In the genomic region with DNA sequence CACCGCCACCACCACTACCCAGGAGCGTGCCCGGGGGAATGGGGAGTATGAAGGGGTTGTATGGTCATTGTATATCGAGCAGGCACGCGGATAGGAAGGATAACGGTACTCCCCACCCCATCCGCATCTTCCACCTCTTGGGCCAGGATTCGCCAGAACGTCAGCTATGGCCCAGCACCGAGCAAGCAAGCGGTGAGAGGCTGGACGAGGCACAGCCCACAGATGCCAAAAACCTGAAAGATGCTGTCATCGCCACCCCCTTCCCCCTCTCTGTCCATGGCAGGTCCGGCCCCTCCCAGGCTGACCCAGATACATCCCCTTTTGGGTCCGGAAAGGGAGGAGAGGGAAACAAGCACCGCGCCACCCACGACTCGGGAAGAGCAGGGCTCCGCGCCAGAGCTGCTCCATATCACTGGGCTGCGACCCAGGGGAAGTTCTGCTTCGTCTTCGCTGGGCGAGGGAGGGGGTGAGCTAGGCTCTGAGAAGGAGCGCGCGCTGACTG, we compare ENCODE assay signal across 8 mouse cellular contexts. TPM values are rescaled to one million over a fixed set of nuclear protein-coding genes. Genes with fewer than 3 reads are reported as not detected.
DNase-seq lines count a peak whose midpoint lies in the region; ATAC-seq and TF ChIP-seq lines count a peak whose summit lies in the region.

No protein-coding gene starts in this region.

- no peak overlapping the region for H3K27ac ChIP-seq in bone marrow macrophage, adult 2 months (ENCODE audit: insufficient read depth, low read depth, low read length)
- H3K27ac ChIP-seq in forebrain, embryonic 10.5 days: no peak overlapping the region
- no peak overlapping the region for H3K27ac ChIP-seq in heart, embryonic 15.5 days
- no peak overlapping the region for H3K27ac ChIP-seq in kidney, embryonic 16.5 days (ENCODE audit: low read length)
- no peak overlapping the region for H3K27ac ChIP-seq in liver, postnatal 0 days (ENCODE audit: low read depth)
- H3K27ac ChIP-seq in neural tube, embryonic 13.5 days (replicated peaks): no peak overlapping the region

- no peak for TF ChIP-seq POLR2A in bone marrow macrophage, adult 2 months (IDR thresholded peaks at IDR 0.05; ENCODE audit: borderline replicate concordance, low read depth, low read length)

- H3K9me3 ChIP-seq in forebrain, embryonic 10.5 days: no peaks in the 10 kb centered on the region
- no peaks in the 10 kb centered on the region for H3K9me3 ChIP-seq in heart, embryonic 15.5 days (replicated peaks)
- H3K9me3 ChIP-seq in kidney, embryonic 16.5 days (ENCODE audit: low read length): no peaks in the 10 kb centered on the region
- no peaks in the 10 kb centered on the region for H3K9me3 ChIP-seq in liver, postnatal 0 days (ENCODE audit: low read length)
- H3K9me3 ChIP-seq in neural tube, embryonic 13.5 days: no peaks in the 10 kb centered on the region

- peak; percentile 79 for ATAC-seq in heart, embryonic 15.5 days (replicated peaks; ENCODE audit: insufficient number of reproducible peaks, insufficient read depth, low FRiP score, low read depth)
- peak; percentile 85 for ATAC-seq in kidney, embryonic 16.5 days (ENCODE audit: low FRiP score, low TSS enrichment)
- peak; percentile 48 for ATAC-seq in liver, postnatal 0 days
- ATAC-seq in neural tube, embryonic 13.5 days (ENCODE audit: low read depth): peak; percentile 59; the same call in 1 of the 2 replicates

- WGBS in forebrain, embryonic 10.5 days: under 1% methylated on average over 28 of the region's 29 CpGs
- WGBS in heart, embryonic 15.5 days: under 1% methylated on average over 29 of the region's 29 CpGs
- WGBS in kidney, embryonic 16.5 days: under 1% methylated on average over 29 of the region's 29 CpGs
- 2% methylated on average over 29 of the region's 29 CpGs for WGBS in liver, postnatal 0 days (ENCODE audit: insufficient replicate concordance)
- 2% methylated on average over 29 of the region's 29 CpGs for WGBS in neural tube, embryonic 13.5 days

- H3K4me3 ChIP-seq in bone marrow macrophage, adult 2 months (ENCODE audit: insufficient read depth, low read length): peak overlapping the region; percentile 20
- H3K4me3 ChIP-seq in forebrain, embryonic 10.5 days: peak overlapping the region; percentile 59
- peak overlapping the region; percentile 59 for H3K4me3 ChIP-seq in heart, embryonic 15.5 days
- peak overlapping the region; percentile 53 for H3K4me3 ChIP-seq in kidney, embryonic 16.5 days (ENCODE audit: low read length)
- peak overlapping the region; percentile 26 for H3K4me3 ChIP-seq in liver, postnatal 0 days (ENCODE audit: low read depth, low read length)
- H3K4me3 ChIP-seq in neural tube, embryonic 13.5 days: peak overlapping the region; percentile 47

- H3K9ac ChIP-seq in heart, embryonic 15.5 days: 0 out of 2 replicates have a peak overlapping the region, but pooled peaks have one; percentile 34
- H3K9ac ChIP-seq in kidney, embryonic 16.5 days (replicated peaks; ENCODE audit: low read length): peak overlapping the region; percentile 55
- H3K9ac ChIP-seq in liver, postnatal 0 days (replicated peaks): no peak overlapping the region
- H3K9ac ChIP-seq in neural tube, embryonic 13.5 days: peak overlapping the region; percentile 27; the same call in 1 of the 2 replicates

- peak overlapping the region; percentile 98 for H3K4me2 ChIP-seq in heart, embryonic 15.5 days
- H3K4me2 ChIP-seq in kidney, embryonic 16.5 days (replicated peaks; ENCODE audit: low read depth, low read length): peak overlapping the region; percentile 91
- peak overlapping the region; percentile 58 for H3K4me2 ChIP-seq in liver, postnatal 0 days (ENCODE audit: low read depth, low read length)
- H3K4me2 ChIP-seq in neural tube, embryonic 13.5 days: peak overlapping the region; percentile 90

- TF ChIP-seq CTCF in bone marrow macrophage, adult 2 months (IDR thresholded peaks at IDR 0.05; ENCODE audit: low read depth, low read length): no peak
- no peak for TF ChIP-seq CTCF in liver, postnatal 0 days (IDR thresholded peaks at IDR 0.05; ENCODE audit: low read depth)

- no peak for TF ChIP-seq EP300 in liver, postnatal 0 days (IDR thresholded peaks at IDR 0.05; ENCODE audit: low read depth)

- DNase-seq in forebrain, embryonic 10.5 days (ENCODE audit: extremely low spot score, low spot score): peak; percentile 24
- DNase-seq in liver, postnatal 0 days: peak; percentile 38
- DNase-seq in urinary bladder, postnatal 36 days (ENCODE audit: low spot score in 2 of 2): peak; percentile 52 to 67
- DNase-seq in T-cell, adult 2 months (ENCODE audit: low spot score): no peak

- no peaks in the 10 kb centered on the region for H3K4me1 ChIP-seq in bone marrow macrophage, adult 2 months (ENCODE audit: control insufficient read depth, insufficient read depth, low read length)
- H3K4me1 ChIP-seq in forebrain, embryonic 10.5 days: peaks cover 27% of the 10 kb centered on the region
- peaks cover 21% of the 10 kb centered on the region for H3K4me1 ChIP-seq in heart, embryonic 15.5 days (replicated peaks)
- H3K4me1 ChIP-seq in kidney, embryonic 16.5 days (ENCODE audit: insufficient read depth, low read length): peaks cover 23% of the 10 kb centered on the region
- H3K4me1 ChIP-seq in liver, postnatal 0 days (ENCODE audit: insufficient read depth): peaks cover 11% of the 10 kb centered on the region
- peaks cover 26% of the 10 kb centered on the region for H3K4me1 ChIP-seq in neural tube, embryonic 13.5 days (replicated peaks)

- peaks cover 62% of the 10 kb centered on the region for H3K27me3 ChIP-seq in forebrain, embryonic 10.5 days (ENCODE audit: poor library complexity, severe bottlenecking)
- peaks cover 45% of the 10 kb centered on the region for H3K27me3 ChIP-seq in heart, embryonic 15.5 days
- peaks cover 47% of the 10 kb centered on the region for H3K27me3 ChIP-seq in kidney, embryonic 16.5 days (ENCODE audit: insufficient read depth, low read length)
- H3K27me3 ChIP-seq in liver, postnatal 0 days (ENCODE audit: insufficient read depth, low read length): peaks cover 46% of the 10 kb centered on the region
- H3K27me3 ChIP-seq in neural tube, embryonic 13.5 days: peaks cover 53% of the 10 kb centered on the region

- H3K36me3 ChIP-seq in forebrain, embryonic 10.5 days (replicated peaks): no peaks in the 10 kb centered on the region
- no peaks in the 10 kb centered on the region for H3K36me3 ChIP-seq in heart, embryonic 15.5 days
- no peaks in the 10 kb centered on the region for H3K36me3 ChIP-seq in kidney, embryonic 16.5 days (ENCODE audit: insufficient read depth, low read length)
- no peaks in the 10 kb centered on the region for H3K36me3 ChIP-seq in liver, postnatal 0 days (replicated peaks; ENCODE audit: insufficient read depth, low read length)
- no peaks in the 10 kb centered on the region for H3K36me3 ChIP-seq in neural tube, embryonic 13.5 days

RNA-seq across cellular contexts. Expression of gene Wnt2, which starts 1.2 kb away (rescaled TPM):
- not detected in 2 replicates for polyA plus RNA-seq in bone marrow macrophage, adult 2 months (2012; ENCODE audit: insufficient read depth, insufficient read length, missing spikeins)
- 0.26 and 0.37 TPM in 2 replicates for polyA plus RNA-seq in forebrain, embryonic 10.5 days (2016; fragmentation: Nextera tagmentation; extraction: Ambion mirVana)
- polyA plus RNA-seq in heart, embryonic 15.5 days (2015; fragmentation: Nextera tagmentation; extraction: Ambion mirVana): 4.3 and 7.3 TPM in 2 replicates
- 0.89 and 3.8 TPM in 2 replicates for polyA plus RNA-seq in kidney, embryonic 16.5 days (2015; fragmentation: Nextera tagmentation; extraction: Ambion mirVana)
- polyA plus RNA-seq in liver, postnatal 0 days (2015; fragmentation: Nextera tagmentation; extraction: Ambion mirVana): 2.1 and 2.4 TPM in 2 replicates
- polyA plus RNA-seq in neural tube, embryonic 13.5 days (2015; fragmentation: Nextera tagmentation; extraction: Ambion mirVana): 1.1 and 1.3 TPM in 2 replicates
